Mouse (Mus musculus): ENCODE data around the gene Serpinh1. TPM values are rescaled to one million over a fixed set of nuclear protein-coding genes. Genes with fewer than 3 reads are reported as not detected.
A peak's percentile ranks its signal among the peaks of the same experiment; 100 is the strongest.

Gene Serpinh1
- 18.0 and 23.7 TPM in 2 replicates for polyA plus RNA-seq (2012; rRNA removed)

- Histone ChIP-seq H3K4me1 (ENCODE audit: control insufficient read depth, insufficient read depth, low read length) (peaks cover 13% of the 10 kb centered on the region), H3K4me3 (ENCODE audit: insufficient read depth, low read length) (peak within 1 kb of the TSS; percentile 54), H3K27ac (ENCODE audit: insufficient read depth, low read length) (peak within 1 kb of the TSS; percentile 77)
- TF ChIP-seq POLR2A (IDR thresholded peaks at IDR 0.05; ENCODE audit: extremely low read depth, insufficient read depth, low read length) (no peak), CTCF (IDR thresholded peaks at IDR 0.05; ENCODE audit: extremely low read depth, insufficient read depth, low read length) (no peak)
Measured at GRCm38 (mm10) chr7:99352526-99353400, at the start of gene Serpinh1. Serpinh1 (minus strand) TSS chr7:99353239.

GRCm38 (mm10) chr7:99402477-99402876 lies 49.4 kb upstream of the Serpinh1 start:
- H3K4me3 ChIP-seq (ENCODE audit: insufficient read depth, low read length) = no peak overlapping the region
- H3K27ac ChIP-seq (ENCODE audit: insufficient read depth, low read length) = no peak overlapping the region
- H3K4me1 ChIP-seq (ENCODE audit: control insufficient read depth, insufficient read depth, low read length) = no peaks in the 10 kb centered on the region; the same call in 1 of the 2 replicates
- no peak for TF ChIP-seq POLR2A (IDR thresholded peaks at IDR 0.05; ENCODE audit: extremely low read depth, insufficient read depth, low read length)

- H3K4me3 ChIP-seq (ENCODE audit: insufficient read depth, low read length) = no peak overlapping the region
- no peak overlapping the region for H3K27ac ChIP-seq (ENCODE audit: insufficient read depth, low read length)
- TF ChIP-seq POLR2A (IDR thresholded peaks at IDR 0.05; ENCODE audit: extremely low read depth, insufficient read depth, low read length) (no peak), CTCF (IDR thresholded peaks at IDR 0.05; ENCODE audit: extremely low read depth, insufficient read depth, low read length) (no peak)
- H3K4me1 ChIP-seq (ENCODE audit: control insufficient read depth, insufficient read depth, low read length) = no peaks in the 10 kb centered on the region; the same call in 1 of the 2 replicates
Measured at GRCm38 (mm10) chr7:99401373-99401772, 48.3 kb upstream of the Serpinh1 start.

GRCm38 (mm10) chr7:99396994-99397659 lies 44.1 kb upstream of the Serpinh1 start:
- Histone ChIP-seq H3K4me3 (ENCODE audit: insufficient read depth, low read length) (no peak overlapping the region), H3K27ac (ENCODE audit: insufficient read depth, low read length) (no peak overlapping the region), H3K4me1 (ENCODE audit: control insufficient read depth, insufficient read depth, low read length) (peaks cover 2% of the 10 kb centered on the region)
- TF ChIP-seq POLR2A (IDR thresholded peaks at IDR 0.05; ENCODE audit: extremely low read depth, insufficient read depth, low read length) (no peak), CTCF (IDR thresholded peaks at IDR 0.05; ENCODE audit: extremely low read depth, insufficient read depth, low read length) (no peak)

GRCm38 (mm10) chr7:99395908-99396616 lies 43.0 kb upstream of the Serpinh1 start:
- no peak overlapping the region for H3K4me3 ChIP-seq (ENCODE audit: insufficient read depth, low read length)
- peaks cover 4% of the 10 kb centered on the region for H3K4me1 ChIP-seq (ENCODE audit: control insufficient read depth, insufficient read depth, low read length)
- no peak for TF ChIP-seq POLR2A (IDR thresholded peaks at IDR 0.05; ENCODE audit: extremely low read depth, insufficient read depth, low read length)
- no peak for TF ChIP-seq CTCF (IDR thresholded peaks at IDR 0.05; ENCODE audit: extremely low read depth, insufficient read depth, low read length)
- no peak overlapping the region for H3K27ac ChIP-seq (ENCODE audit: insufficient read depth, low read length)

- no peak for TF ChIP-seq CTCF (IDR thresholded peaks at IDR 0.05; ENCODE audit: extremely low read depth, insufficient read depth, low read length)
- TF ChIP-seq POLR2A (IDR thresholded peaks at IDR 0.05; ENCODE audit: extremely low read depth, insufficient read depth, low read length) = no peak
- Histone ChIP-seq H3K4me3 (ENCODE audit: insufficient read depth, low read length) (no peak overlapping the region), H3K4me1 (ENCODE audit: control insufficient read depth, insufficient read depth, low read length) (peaks cover 4% of the 10 kb centered on the region), H3K27ac (ENCODE audit: insufficient read depth, low read length) (no peak overlapping the region)
Measured at GRCm38 (mm10) chr7:99395385-99395784, 42.3 kb upstream of the Serpinh1 start.

- no peak for TF ChIP-seq POLR2A (IDR thresholded peaks at IDR 0.05; ENCODE audit: extremely low read depth, insufficient read depth, low read length)
- no peak for TF ChIP-seq CTCF (IDR thresholded peaks at IDR 0.05; ENCODE audit: extremely low read depth, insufficient read depth, low read length)
- Histone ChIP-seq H3K4me3 (ENCODE audit: insufficient read depth, low read length) (no peak overlapping the region), H3K4me1 (ENCODE audit: control insufficient read depth, insufficient read depth, low read length) (peaks cover 4% of the 10 kb centered on the region), H3K27ac (ENCODE audit: insufficient read depth, low read length) (peak overlapping the region; percentile 4)
Measured at GRCm38 (mm10) chr7:99393711-99394325, 40.8 kb upstream of the Serpinh1 start.

- TF ChIP-seq CTCF (IDR thresholded peaks at IDR 0.05; ENCODE audit: extremely low read depth, insufficient read depth, low read length) (no peak), POLR2A (IDR thresholded peaks at IDR 0.05; ENCODE audit: extremely low read depth, insufficient read depth, low read length) (no peak)
- peaks cover 4% of the 10 kb centered on the region for H3K4me1 ChIP-seq (ENCODE audit: control insufficient read depth, insufficient read depth, low read length)
- H3K4me3 ChIP-seq (ENCODE audit: insufficient read depth, low read length) = no peak overlapping the region
Measured at GRCm38 (mm10) chr7:99392696-99393095, 39.7 kb upstream of the Serpinh1 start.

GRCm38 (mm10) chr7:99390559-99390958 lies 37.5 kb upstream of the Serpinh1 start:
- Histone ChIP-seq H3K4me3 (ENCODE audit: insufficient read depth, low read length) (no peak overlapping the region), H3K27ac (ENCODE audit: insufficient read depth, low read length) (no peak overlapping the region), H3K4me1 (ENCODE audit: control insufficient read depth, insufficient read depth, low read length) (peaks cover 4% of the 10 kb centered on the region)
- TF ChIP-seq CTCF (IDR thresholded peaks at IDR 0.05; ENCODE audit: extremely low read depth, insufficient read depth, low read length) (no peak), POLR2A (IDR thresholded peaks at IDR 0.05; ENCODE audit: extremely low read depth, insufficient read depth, low read length) (no peak)

More at GRCm38 (mm10) chr7:99392696-99393095, 39.7 kb upstream of the Serpinh1 start:
- 0 out of 2 replicates have a peak overlapping the region, but pooled peaks have one; percentile 4 for H3K27ac ChIP-seq (ENCODE audit: insufficient read depth, low read length)

Data from cortical plate, adult 2 months (tissue).